Mouse (Mus musculus) testis, adult 10 weeks (tissue): ENCODE data around the gene Olfr1469. TPM values are rescaled to one million over a fixed set of nuclear protein-coding genes. Genes with fewer than 3 reads are reported as not detected.

ENCODE experiments used
- polyA plus RNA-seq: library from polyadenylated mRNA; stranded (reverse); fragments of 350-450 nt; fragmentation: Illumina TruSeq; extraction: RNeasy Lipid Tissue Mini Kit (QIAGEN cat#74804); gene quantifications from one replicate; pipeline ENCODE4 v1.2.3, GENCODE M21; 2014; ENCODE audit warnings: low read depth, low replicate concordance

Olfr1469 gene
- polyA plus RNA-seq: not detected

DNA sequence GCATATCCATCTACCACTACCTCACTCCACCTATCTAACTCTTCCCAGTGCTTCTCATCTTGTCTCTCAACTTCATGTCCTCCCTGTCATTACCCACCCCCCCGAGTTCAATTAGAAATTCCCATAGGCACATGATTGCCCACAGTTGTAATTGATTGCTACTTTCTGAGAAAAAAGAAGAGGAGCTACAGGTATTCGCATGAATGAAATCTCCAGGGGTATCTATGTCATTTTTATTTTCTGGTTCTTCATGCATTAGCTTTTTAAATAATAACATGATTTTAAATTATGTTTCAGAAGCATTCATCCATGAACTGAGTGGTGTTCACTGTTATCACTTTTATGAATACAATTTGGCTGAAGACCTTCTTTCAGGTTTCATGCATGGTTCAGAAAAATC lies at the start of gene Olfr1469:
TSS of gene Olfr1469 (plus strand) at position 301 of the 400 bp plus-strand sequence.

DNA sequence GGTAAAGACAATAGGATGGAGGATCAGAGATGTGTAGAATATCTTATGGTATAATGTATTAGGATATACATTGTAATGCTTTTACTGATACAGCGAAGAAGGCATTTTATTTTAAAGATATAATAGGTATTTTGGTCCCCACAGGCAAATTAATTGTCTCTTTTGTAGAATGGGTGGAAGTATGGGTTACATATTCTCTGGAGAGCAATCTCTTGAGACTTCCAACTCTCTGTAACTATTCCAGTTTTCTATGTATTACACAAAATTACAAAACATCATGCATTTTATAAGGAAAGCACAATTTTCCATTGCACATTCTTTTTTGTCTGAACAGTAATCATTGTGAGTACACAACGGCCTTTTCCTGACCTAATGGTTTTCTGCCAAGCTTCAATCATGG lies 45.7 kb upstream of the Olfr1469 start, which contains the start of gene Olfr1467:
TSS of gene Olfr1467 (plus strand) at position 301 of the 400 bp plus-strand sequence.

DNA sequence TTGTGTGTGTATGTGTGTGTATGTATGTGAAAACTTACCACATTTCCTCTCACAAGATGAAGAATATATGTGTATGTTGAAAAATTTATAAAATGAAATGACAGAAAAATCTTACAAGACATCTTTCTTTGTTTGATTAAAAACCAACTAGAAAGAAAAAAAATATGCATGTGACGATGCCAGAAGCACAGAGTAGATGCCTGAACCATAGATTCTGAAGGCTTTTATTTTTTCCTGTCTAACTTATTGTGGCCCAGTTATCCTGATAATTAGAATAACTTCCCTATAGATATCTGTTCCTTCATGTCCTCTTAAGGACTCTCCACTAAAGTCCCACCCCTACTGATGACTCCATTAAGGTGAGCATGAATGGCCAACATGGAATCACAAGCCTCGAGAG lies 35.5 kb downstream of the Olfr1469 start, which contains the start of gene Olfr1471:
TSS of gene Olfr1471 (plus strand) at position 301 of the 400 bp plus-strand sequence.

DNA sequence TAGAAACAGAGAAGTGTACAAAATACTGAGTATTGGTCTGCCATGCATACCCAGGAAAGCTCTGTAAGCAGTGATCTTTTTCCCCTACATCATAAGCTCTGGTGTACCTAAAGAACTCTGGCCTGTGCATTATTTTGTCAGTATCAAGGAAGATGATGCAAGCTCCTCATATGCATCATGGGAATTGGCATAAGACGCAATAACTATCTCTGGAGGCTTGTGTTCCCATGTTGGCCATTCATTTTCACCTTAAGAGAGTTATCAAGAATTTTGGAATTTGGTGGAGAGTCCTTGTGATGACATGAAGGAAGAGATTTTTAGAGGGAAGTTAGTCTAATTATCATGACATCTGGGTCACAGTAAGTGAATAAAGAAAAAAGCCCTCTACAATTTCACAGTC lies 48.3 kb downstream of the Olfr1469 start, which contains the start of gene Olfr1472:
TSS of gene Olfr1472 (minus strand) at position 101 of the 400 bp plus-strand sequence.

Other genes with a start within 250 kb of the Olfr1469 start
- gene Olfr1461, start 244.8 kb upstream of the Olfr1469 start, polyA plus RNA-seq: not detected
- not detected for gene Olfr1462, start 222.1 kb upstream of the Olfr1469 start, polyA plus RNA-seq
- not detected for gene Olfr1463, start 176.5 kb upstream of the Olfr1469 start, polyA plus RNA-seq
- not detected for gene Olfr1465, start 92.3 kb upstream of the Olfr1469 start, polyA plus RNA-seq
- not detected for gene Olfr1466, start 69.0 kb upstream of the Olfr1469 start, polyA plus RNA-seq
- gene Olfr1467, start 45.6 kb upstream of the Olfr1469 start, polyA plus RNA-seq: not detected
- not detected for gene Olfr1471, start 35.6 kb downstream of the Olfr1469 start, polyA plus RNA-seq
- gene Olfr1472, start 48.2 kb downstream of the Olfr1469 start, polyA plus RNA-seq: not detected
- gene Olfr1474, start 61.7 kb downstream of the Olfr1469 start, polyA plus RNA-seq: not detected
- not detected for gene Olfr1475, start 72.3 kb downstream of the Olfr1469 start, polyA plus RNA-seq
- gene Olfr1477, start 92.7 kb downstream of the Olfr1469 start, polyA plus RNA-seq: not detected
- not detected for gene Olfr1480, start 120.1 kb downstream of the Olfr1469 start, polyA plus RNA-seq
- not detected for gene Olfr1484, start 175.7 kb downstream of the Olfr1469 start, polyA plus RNA-seq
- not detected for gene Olfr1487, start 209.5 kb downstream of the Olfr1469 start, polyA plus RNA-seq
- gene Olfr1489, start 223.8 kb downstream of the Olfr1469 start, polyA plus RNA-seq: not detected
- not detected for gene Olfr1490, start 243.2 kb downstream of the Olfr1469 start, polyA plus RNA-seq